Mouse (Mus musculus) gastrocnemius, postnatal 36 days (tissue): ENCODE data around the gene Vasn. TPM values are rescaled to one million over a fixed set of nuclear protein-coding genes. Genes with fewer than 3 reads are reported as not detected.
A peak's percentile ranks its signal among the peaks of the same experiment; 100 is the strongest.

ENCODE experiments used
- DNase-seq, 2 experiments: peaks; one replicate each; pipeline ENCODE4 v3.0.0; 2022
- intact Hi-C: fragments of 180-260 bp; cut with DNase I; formaldehyde crosslinking; loops from one replicate; pipeline ENCODE4 v1.15.1; 2025
- total RNA-seq, 2 experiments: library from RNA; stranded (reverse); gene quantifications; 2 replicates each; pipeline ENCODE4 v1.2.3; 2021

Vasn gene
- total RNA-seq, 2 experiments from 2014 or later: 3.8 to 4.0 TPM

DNA sequence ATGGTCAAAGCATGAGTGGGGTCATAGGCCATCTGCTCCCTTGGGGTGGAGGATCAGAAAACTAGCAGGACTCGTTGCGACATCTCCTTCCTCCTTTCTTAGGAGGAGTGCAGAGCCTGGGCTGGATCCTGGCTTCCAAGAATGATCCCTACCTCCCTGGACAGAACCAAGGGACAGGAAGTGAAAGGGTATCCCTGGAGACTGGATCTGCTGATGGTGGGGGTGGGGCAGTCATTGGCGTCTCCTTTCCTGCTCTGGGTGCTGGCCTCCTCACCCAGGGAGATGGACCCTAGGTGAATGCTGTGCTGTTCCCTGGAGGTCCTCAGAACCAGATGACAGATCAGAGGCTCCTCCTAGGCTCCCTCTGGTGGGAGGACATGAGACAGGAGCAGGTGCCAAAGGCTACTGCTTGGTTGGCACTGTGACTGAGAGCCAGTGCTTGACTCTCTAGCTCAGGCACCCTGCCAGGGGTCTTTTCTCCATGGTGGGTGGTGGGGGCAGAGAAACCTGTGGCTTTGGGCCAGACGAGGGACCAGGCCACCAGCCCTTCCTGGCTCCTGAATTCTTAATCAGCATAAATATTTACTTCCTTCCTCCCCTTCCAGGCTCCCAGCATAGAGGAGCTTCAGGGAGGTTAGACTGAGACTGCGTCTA is 33.2 kb upstream of the Vasn start:
- intact Hi-C loops: loop anchor here (2.0 to 5.0 kb wide), 3 partner anchors 56 to 309 kb away; no protein-coding TSS in a partner anchor
- peak; percentile 54 to 61 for DNase-seq

DNA sequence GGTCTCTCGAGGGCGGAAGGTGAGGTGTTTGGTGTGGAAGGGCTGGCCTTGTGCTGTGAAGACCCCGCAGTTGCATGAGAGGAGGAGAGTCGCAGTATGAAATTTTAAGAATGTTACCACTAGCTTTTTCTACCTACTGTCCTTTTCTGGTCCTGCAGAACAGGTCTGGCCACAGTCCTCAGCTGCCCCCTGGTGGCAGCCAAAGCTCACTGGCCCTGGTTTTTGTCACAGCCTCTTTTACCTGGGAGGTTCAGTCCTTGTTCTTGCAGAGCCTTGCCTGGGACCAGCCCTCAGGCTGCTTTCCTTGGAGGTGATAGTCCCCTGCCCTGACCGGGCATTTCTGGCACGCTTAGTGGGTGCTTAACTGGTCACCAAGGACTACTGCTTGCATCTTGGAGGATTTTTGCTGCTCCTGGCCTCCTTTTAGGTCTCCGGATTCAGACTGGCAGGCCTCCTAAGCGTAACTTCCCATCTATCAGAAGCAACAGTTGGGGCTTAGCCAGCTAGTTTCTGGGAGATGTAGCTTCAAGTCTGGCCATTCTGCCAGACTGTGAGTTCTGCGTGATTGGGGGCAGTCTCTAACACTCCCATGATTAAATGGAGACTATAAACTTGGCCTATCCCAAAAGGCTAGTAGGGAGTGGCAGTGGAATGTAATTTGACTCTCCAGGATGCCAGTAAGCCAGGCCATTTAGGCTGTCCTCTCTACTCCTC is 31.8 kb upstream of the Vasn start:
- intact Hi-C loops: loop anchor here (1.0 to 5.0 kb wide), 4 partner anchors 40 to 311 kb away; no protein-coding TSS in a partner anchor

DNA sequence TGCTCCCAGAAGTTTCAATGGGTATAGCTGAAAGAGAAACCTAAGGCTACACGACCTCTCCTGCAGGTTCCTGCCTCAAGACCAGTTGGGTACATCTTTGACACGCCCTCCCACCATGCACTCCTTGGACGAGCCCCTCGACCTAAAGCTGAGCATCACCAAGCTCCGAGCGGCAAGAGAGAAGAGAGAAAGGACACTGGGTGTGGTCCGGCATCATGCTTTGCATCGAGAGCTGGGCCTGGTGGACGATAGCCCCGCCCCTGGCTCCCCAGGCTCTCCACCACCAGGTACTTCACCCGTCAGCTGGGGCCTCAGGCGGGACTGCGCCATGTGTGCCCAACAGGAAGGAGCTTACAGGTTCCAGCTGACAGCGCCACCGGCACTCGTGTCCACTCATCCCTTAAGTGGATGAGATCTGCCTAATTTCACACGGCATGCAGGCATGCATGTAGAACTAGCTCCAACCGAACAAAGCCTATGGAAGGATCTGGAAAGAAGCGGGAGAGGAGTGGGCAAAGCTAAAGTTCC is 31.1 kb upstream of the Vasn start:
- no peak for DNase-seq
- intact Hi-C loops: loop anchor here (1.0 to 5.0 kb wide), 3 partner anchors 40 to 311 kb away; no protein-coding TSS in a partner anchor

More for the DNA sequence above, 31.8 kb upstream of the Vasn start:
- peak; percentile 71 to 76 for DNase-seq

DNA sequence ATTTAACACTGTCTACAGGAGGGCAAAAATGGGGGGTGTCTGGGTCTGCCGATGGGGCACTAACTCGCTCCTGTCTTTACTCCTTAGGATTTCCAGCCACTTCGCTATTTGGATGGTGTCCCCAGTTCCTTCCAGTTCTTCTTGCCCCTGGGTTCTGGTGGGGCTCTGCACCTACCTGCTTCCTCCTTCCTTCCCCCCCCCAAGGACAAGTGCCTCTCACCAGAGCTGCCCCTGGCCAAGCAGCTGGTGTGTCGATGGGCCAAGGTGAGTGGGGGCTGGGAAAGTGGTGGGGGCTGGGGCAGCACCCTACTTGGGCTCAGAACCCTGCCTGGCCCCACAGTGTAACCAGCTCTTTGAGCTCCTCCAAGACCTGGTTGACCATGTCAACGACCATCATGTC is 28.5 kb upstream of the Vasn start:
- intact Hi-C loops: no loop called here
- DNase-seq: no peak

DNA sequence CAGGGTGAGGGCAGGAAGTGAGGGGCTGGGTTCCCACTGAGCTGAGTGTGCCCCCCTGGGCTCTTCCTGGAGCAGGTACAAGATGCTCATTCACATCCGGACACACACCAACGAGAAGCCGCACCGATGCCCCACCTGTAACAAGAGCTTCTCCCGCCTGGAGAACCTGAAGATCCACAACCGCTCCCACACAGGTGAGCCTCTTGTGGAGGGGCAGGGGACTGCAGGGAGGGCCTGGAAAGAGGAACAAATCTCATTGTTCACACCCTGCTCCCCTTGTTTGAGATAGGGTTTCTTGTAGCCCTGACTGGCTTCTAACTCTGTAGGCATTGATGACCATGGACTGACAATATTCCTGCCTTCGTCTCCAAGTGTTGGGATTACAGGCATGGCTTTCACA is 28.1 kb upstream of the Vasn start:
- no peak for DNase-seq
- intact Hi-C loops: no loop called here

DNA sequence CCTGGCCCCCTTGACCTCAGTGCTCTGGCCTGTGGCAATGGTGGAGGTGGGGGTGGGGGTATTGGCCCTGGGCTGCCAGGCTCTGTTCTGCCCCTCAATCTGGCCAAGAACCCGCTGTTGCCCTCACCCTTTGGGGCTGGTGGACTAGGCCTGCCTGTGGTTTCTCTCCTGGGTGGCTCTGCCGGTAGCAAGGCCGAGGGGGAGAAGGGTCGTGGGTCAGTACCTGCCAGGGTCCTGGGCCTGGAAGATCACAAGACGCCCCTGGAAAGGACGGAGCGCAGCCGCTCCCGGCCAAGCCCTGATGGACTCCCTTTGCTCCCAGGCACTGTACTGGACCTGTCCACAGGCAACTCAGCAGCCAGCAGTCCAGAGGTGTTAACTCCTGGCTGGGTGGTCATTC is 26.0 kb upstream of the Vasn start:
- no peak for DNase-seq
- intact Hi-C loops: no loop called here

DNA sequence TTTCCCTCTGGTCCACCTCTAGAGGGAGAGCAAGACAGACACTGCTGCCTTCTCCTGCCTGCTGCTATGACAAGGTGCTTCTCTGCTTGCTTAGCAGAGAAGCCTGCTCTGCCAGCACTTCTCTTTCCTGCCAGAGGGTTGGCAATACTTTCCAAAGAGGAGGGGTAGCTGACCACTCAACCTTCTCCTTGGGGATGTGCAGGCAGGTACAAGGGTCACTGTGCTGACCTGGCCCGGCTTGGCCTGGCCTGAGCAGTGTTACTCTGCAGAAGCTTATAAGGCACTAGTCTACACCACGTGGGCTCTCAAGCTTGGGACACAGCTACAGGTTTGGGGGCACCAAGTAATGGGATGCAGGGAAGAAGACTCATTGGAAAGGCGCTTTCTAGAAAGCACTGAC is 25.1 kb upstream of the Vasn start:
- intact Hi-C loops: no loop called here
- no peak for DNase-seq

DNA sequence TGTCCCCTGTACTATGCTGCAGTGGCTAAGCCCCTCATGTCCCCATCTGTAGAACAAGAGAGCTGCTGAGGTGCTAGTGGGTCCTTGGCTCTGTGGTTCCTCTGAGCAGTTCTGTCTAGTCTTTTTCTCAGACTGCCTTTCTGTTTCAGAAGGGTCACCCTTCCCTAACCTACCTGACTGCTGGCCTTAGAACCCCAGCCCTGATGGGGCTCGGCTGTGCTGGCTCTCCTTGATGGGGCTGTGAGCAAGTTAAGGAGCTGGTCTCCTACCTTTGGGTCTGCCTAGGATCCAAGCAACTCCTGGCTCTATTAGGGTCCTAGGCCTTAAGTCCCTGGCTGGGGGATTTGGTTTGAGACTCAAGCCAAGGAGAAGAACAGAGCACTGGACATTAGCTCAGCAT is 24.4 kb upstream of the Vasn start:
- intact Hi-C loops: no loop called here
- no peak for DNase-seq

DNA sequence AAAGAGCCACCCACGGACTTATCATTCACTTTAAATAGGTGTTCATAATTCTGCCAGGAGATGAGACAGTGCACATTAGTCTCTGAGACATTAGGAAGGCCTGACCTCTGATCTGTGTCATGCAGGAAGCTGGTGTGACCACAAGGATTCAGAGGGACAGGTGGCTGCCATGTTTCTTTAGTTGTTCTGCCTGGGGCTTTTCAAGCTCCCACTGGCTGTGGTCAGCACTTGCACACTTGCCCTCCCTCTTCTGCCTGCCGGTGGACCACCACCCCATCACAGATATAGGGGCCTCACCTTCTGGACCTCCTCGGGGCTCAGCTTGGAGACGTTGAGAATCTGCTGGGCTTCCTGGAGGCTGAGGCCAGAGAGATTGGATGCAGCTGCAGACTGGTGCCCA is 22.9 kb upstream of the Vasn start:
- intact Hi-C loops: no loop called here
- DNase-seq: no peak

DNA sequence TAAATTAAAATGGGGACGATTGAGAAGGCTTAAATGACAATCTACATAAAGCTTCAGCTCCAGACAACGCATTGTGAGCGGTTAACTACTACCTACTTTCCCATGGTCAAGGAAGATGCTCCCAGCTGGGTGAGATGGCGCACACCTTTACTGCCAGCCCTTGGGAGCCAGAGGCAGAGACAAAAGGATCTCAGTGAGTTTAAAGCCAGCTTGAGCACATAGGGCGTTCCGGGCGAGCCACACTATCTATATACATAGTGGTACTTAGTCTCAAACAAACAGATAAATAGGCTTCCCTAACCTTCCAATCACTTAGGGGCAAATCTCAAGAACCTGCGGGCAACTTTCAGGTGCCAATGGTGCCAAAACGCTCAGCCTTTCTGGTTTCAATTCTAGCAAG is 15.7 kb upstream of the Vasn start:
- intact Hi-C loops: no loop called here
- DNase-seq: no peak

DNA sequence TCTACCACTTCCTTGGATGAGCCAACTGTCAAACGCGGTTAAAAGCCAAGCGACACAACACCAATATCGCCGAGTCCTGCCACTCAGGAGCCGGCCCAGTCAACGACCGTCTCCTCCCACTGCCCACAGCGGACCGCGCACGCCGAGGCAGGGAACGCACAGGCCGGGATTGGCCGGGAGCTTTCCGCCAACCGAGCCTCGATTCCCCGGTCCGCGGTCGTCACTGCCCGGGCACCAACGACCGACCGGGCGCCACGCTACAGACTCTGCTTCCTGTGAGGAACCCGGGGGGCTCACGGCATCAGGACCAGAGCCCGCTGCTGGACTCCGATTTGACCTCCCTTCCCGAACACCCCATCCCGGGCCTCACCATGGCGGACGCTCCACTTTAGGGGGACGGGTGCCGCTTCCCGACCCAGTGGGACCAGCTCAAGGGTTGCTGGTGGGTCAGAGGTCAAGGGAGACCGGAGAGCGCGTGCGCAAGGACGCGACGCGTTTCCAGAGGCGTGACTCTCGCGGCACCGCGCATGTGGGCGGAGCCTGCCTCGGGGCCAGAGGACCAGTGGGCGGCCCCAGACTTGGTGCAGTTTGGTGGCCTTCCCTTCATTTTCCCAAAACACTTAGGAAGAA is 15.1 kb upstream of the Vasn start, which contains the start of gene Pam16:
Pam16 (minus strand) TSS at position 508 of the 630 bp plus-strand sequence.
- peak; percentile 88 to 89 for DNase-seq
- intact Hi-C loops: no loop called here

DNA sequence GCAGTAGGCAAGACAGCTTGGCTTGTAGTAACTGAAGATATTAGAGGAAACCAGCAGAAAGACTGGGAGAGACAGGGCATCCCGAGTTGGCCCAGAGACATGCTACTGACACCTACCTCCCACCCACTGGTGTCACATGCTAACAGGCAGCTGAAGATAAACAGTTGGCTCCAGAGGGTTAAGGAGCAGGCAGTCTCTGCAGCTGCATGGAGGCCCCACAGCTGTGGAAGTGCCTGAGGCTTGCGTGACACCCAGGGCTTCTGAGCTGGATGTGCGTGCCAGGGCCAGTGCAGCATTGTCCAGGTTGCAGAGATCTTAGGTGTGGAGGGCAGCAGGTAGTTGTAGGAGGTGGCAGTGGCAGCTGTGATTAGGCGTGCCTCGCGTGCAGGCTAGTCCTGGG is 12.6 kb upstream of the Vasn start:
- intact Hi-C loops: no loop called here
- no peak for DNase-seq

DNA sequence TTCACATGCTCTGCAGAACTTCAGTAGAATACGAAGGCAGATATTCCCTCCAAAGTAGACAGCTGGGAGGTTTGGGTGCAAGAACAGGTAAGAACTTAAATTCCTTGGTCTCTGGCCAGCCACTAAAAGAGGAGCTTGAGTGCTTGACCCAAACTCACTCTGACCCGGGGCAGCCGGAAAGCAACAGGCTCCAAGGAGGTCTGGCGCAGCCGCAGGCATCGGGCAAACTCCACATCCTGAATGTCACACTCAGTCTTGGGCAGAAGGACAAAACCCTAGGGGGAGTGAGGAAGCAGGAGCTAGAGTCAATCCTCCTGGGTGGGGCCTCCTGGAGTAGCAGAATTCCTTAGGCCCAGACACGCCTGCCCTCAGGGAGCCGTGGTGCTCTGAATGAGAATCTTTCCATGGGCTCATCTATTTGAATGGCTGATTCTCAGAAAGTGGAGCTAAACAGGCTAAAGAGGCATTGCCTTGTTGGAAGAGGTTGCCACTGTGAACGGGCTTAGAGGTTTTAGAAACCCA is 10.8 kb upstream of the Vasn start:
- intact Hi-C loops: no loop called here
- DNase-seq: no peak

DNA sequence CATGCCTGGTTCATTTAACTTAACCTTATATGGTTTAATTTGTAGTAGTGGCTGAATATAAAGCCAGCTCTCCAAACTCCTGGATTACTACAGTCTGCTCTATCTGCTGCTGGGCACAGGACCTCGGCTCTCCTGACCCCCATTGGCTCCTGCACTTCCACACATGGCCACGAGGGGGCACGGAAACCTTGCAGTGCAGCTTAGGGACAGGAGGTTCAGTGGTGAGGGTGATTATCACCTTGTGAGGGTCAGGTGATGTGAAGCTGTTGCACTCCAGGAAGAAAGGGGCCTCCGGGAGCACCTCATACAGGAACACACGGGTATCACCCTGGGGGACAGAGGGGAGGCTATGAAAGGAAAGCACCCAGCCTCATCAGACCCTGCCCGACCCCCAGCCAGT is 9.8 kb upstream of the Vasn start:
- DNase-seq: peak; percentile 81 to 83
- intact Hi-C loops: loop anchor here (1.0 kb wide), 1 partner anchor 39 kb away; no protein-coding TSS in a partner anchor

DNA sequence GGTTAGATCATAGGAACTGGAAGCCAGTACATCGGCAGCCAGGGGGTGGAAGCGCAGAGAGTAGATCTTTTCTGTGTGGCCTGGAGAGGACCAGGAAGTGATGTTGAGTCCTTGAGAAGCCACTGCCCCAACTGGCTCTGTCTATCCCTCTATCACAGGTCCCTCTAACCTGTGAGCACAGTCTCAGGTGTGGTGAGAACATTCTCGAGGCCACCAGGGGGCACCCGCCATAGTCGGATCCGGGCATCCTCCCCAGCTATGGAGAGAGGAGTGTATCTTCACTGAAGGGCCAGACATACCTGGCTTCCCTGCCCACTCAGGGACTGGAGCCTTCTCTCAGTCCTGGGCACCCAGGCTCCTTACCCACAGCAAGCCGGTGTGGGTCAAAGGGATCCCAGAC is 7.7 kb upstream of the Vasn start:
- intact Hi-C loops: no loop called here
- DNase-seq: no peak

DNA sequence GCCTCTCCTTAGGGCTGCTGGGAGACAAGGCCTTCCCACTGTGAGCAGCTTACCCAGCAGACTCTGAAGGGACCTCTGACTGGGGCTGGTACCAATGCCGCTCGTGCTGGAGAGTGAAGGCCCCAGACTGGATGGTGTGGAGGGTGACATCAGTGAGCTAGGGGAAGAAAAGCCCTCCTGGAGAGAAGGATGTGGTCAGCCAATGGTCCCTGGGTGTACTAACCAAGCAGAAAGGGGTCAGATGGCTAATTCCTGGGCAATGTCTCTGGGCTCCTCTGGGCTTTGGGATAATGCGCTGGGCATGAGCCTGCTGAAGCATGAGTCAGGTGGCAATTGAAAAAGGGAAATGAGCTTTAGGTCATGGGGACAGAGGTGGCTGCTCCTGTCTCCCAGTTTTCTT is 6.1 kb upstream of the Vasn start:
- no peak for DNase-seq

DNA sequence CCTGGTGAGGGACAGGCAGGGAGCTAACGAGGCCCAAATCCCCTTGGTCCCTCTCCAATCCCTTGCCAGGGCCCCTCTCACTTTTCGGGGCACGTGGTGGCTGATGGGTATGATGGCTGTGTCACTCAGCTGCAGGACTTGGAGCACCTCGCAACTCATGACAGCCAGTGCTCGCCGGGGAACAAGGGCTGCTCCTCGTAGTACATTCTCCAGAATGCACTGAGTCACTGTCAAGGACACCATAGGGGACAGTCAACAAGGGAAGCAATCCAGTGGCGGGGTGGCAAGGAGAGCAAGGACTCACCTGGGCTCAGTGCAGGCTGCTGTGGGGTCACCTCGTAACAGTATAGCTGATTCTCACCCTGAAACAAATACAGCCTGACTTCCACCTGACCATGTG is 5.1 kb upstream of the Vasn start:
- intact Hi-C loops: no loop called here
- no peak for DNase-seq

More for the DNA sequence above, 6.1 kb upstream of the Vasn start:
- intact Hi-C loops: no loop called here

DNA sequence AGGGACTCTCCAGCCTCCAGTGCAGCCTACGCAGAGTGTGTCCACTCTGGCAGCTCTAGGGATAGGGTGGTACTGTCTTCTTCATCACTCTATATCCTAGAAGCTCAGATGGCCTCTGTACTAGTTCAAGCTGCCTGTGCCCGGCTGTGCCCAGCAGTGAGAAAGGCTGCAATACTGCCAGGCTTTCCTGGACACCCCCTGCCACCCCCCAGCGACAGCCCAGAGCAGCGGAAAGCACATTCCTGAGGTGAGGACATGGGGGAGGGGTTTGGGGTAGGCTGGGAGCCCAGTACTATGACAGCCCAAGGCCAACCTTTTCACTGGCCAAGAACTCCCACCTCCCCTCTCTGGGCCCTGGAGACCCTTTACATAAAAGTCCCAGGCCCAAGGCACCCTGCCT is 4.0 kb upstream of the Vasn start:
- DNase-seq: no peak

DNA sequence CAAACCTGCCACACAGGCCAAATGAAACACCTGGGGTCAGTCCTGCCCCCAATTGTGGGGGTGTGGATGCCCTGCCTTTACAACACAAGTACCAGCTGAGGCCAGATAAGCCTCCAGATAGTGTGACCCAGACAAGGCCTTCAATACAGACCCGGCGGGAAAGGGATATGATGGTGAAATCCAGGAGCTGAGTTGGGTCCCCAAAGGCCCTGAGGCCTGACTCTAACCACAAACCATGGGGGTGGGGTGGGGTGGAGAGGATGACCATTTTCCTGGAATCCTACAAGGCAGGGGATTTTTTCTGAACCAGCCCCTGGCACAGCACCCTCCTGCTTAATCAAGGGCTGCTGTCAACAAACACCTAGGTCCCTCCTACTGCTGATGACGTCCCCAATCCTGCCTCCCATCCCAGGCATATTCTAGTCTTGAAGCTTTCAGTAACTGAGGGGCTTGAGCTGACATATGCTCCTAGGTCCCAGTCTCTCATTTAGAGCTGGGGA is 800 bp upstream of the Vasn start:
- intact Hi-C loops: no loop called here
- no peak for DNase-seq

More for the DNA sequence above, 4.0 kb upstream of the Vasn start:
- intact Hi-C loops: no loop called here

DNA sequence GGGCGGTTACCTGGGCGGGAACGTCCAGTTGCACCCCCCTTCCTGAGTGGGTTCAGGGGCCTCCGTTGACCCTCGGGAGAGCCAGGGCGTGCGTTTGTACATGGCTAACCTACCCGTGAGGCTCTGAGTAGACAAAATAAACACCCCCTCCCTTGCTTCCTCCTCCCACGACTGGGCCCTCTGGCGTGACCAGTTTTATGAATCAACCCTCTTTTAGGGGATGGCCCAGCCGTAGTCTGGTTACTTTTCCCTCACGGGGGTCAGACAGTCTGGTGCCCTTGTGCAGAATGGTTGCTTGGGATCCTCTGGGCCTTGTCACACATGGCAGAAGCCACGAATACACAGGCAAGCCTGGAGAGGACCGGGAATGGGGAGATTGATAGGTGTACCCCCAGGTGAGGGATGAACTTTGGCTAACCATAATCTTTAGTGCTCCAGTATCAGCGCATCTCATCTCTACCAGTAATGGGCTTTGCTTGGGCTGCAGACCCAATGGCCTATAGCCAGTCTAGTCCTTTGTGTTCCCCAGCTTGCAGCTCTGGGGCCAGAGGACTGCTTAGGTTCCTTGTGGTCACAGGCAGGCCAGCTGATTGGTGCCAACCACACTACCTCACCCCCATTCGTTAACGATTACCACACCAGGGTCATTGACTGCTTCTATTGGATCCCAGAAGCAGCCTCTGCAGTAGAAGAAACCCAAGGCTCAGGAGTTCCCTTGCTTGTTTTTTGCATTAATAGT is 695 bp downstream of the Vasn start:
- DNase-seq: no peak

More for the DNA sequence above, 695 bp downstream of the Vasn start:
- intact Hi-C loops: no loop called here
